Mouse (Mus musculus) spleen, adult 2 months (tissue): ENCODE measurements around the gene Ctsf.

Source experiments
- CTCF ChIP-seq: fragments of 200-500 bp; IDR thresholded peaks from 2 replicates; pipeline ENCODE4 v1.5.1; 2011; ENCODE audit warnings: mild to moderate bottlenecking, inconsistent platforms; ENCODE audit not compliant: insufficient read depth, insufficient read length, insufficient replicate concordance; ENCODE audit errors: extremely low read depth
- POLR2A ChIP-seq: fragments of 200-500 bp; IDR thresholded peaks from 2 replicates; pipeline ENCODE4 v1.6.1; 2011; ENCODE audit warnings: low read depth, low read length, inconsistent platforms

- TF ChIP-seq CTCF (no peak), POLR2A (no peak)
Observed at GRCm38 (mm10) chr19:4891798-4892197, 36.9 kb downstream of the Ctsf start.
